Mouse (Mus musculus) large intestine, adult 2 months (tissue): ENCODE measurements around the gene Rpusd3. TPM values are rescaled to one million over a fixed set of nuclear protein-coding genes. Genes with fewer than 3 reads are reported as not detected.

ENCODE experiments used
- polyA plus RNA-seq: library from polyadenylated mRNA; depleted of rRNA; stranded (reverse); fragments of >200 nt; gene quantifications from 2 replicates; pipeline ENCODE4 v1.2.3, GENCODE M21; 2012; rRNA removed

Gene Rpusd3
- polyA plus RNA-seq, 1 experiment, result 48.7 TPM

Other genes with a start within 250 kb of the Rpusd3 start
- gene Lhfpl4, start 224.0 kb downstream of the Rpusd3 start, polyA plus RNA-seq, result 0.26 and 0.46 TPM in 2 replicates
- 40.6 and 46.3 TPM in 2 replicates for gene Mtmr14, start 181.5 kb downstream of the Rpusd3 start, polyA plus RNA-seq
- gene Cpne9, start 137.0 kb downstream of the Rpusd3 start, polyA plus RNA-seq, result 0.10 TPM in 1 of 2 replicates, not detected in the other
- 14.5 and 20.5 TPM in 2 replicates for gene Brpf1, start 112.2 kb downstream of the Rpusd3 start, polyA plus RNA-seq
- gene Ogg1, start 92.4 kb downstream of the Rpusd3 start, polyA plus RNA-seq, result 16.9 and 18.1 TPM in 2 replicates
- 19.6 and 20.4 TPM in 2 replicates for gene Camk1, start 75.4 kb downstream of the Rpusd3 start, polyA plus RNA-seq
- 19.8 and 21.2 TPM in 2 replicates for gene Tada3, start 41.5 kb downstream of the Rpusd3 start, polyA plus RNA-seq
- 131 and 134 TPM in 2 replicates for gene Arpc4, start 41.2 kb downstream of the Rpusd3 start, polyA plus RNA-seq
- 13.5 and 15.6 TPM in 2 replicates for gene Ttll3, start 30.1 kb downstream of the Rpusd3 start, polyA plus RNA-seq
- 49.1 and 148 TPM in 2 replicates for gene Cidec, start 16.4 kb upstream of the Rpusd3 start, polyA plus RNA-seq
- gene Jagn1, start 23.2 kb upstream of the Rpusd3 start, polyA plus RNA-seq, result 68.4 and 72.0 TPM in 2 replicates
- gene Il17re, start 39.1 kb upstream of the Rpusd3 start, polyA plus RNA-seq, result 4.8 and 7.5 TPM in 2 replicates
- gene Il17rc, start 52.1 kb upstream of the Rpusd3 start, polyA plus RNA-seq, result 341 and 416 TPM in 2 replicates
- gene Creld1, start 64.0 kb upstream of the Rpusd3 start, polyA plus RNA-seq, result 11.9 and 12.3 TPM in 2 replicates
- 0.01 TPM in 1 of 2 replicates, not detected in the other for gene Prrt3, start 82.6 kb upstream of the Rpusd3 start, polyA plus RNA-seq
- gene Emc3, start 112.3 kb upstream of the Rpusd3 start, polyA plus RNA-seq, result 37.7 and 46.5 TPM in 2 replicates
- 2.2 and 4.2 TPM in 2 replicates for gene Fancd2, start 112.3 kb upstream of the Rpusd3 start, polyA plus RNA-seq
- not detected in 2 replicates for gene Fancd2os, start 181.4 kb upstream of the Rpusd3 start, polyA plus RNA-seq
- 138 and 168 TPM in 2 replicates for gene Brk1, start 185.4 kb upstream of the Rpusd3 start, polyA plus RNA-seq
- gene Vhl, start 204.6 kb upstream of the Rpusd3 start, polyA plus RNA-seq, result 14.7 and 14.9 TPM in 2 replicates
- gene Irak2, start 219.1 kb upstream of the Rpusd3 start, polyA plus RNA-seq, result 39.6 and 85.3 TPM in 2 replicates